Mouse (Mus musculus): ENCODE data around the gene Casz1.

The Casz1 gene

GRCm38 (mm10) chr4:148847636-148848035 is 43.4 kb downstream of the Casz1 start:
- no peak for DNase-seq

DNA sequence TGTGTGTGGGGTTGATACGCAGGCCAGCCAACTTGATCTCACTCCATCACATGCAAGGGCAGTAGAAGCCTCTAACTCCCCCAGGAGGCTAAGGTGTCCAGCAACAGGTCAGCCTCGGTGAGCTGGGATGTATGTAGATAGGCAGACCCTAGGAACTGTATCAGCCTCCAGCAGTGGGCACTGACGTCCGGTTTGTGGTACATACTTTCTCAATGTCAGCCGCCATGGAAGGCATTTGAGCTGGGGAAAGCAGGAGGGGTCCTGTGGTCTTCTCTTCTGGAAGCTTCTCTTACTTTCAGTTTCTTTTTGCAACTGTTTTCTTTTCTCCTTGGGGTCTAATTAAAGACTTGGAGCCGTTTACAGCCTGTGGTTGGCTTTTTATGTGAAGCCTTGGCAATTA is 45.2 kb downstream of the Casz1 start:
- DNase-seq, result no peak

DNA sequence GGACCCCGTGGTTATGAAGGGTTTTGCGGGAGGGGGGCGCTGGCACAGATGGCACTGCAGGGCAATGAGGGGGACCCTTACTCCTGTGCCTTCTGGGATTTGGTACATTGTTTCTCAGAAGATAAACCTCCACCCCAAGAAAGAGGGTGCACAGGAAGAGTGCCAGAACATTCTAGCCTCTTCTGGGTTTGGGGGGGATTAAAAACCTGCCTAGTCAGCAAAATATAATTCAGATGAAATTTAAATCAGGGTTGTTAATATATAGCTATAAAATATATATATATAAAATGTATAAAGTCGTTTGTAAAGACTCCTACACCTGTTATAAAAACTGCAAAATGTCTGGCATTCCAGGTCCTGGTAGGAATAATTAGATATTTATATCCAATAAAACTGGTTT is 48.8 kb downstream of the Casz1 start:
- DNase-seq, result no peak

DNA sequence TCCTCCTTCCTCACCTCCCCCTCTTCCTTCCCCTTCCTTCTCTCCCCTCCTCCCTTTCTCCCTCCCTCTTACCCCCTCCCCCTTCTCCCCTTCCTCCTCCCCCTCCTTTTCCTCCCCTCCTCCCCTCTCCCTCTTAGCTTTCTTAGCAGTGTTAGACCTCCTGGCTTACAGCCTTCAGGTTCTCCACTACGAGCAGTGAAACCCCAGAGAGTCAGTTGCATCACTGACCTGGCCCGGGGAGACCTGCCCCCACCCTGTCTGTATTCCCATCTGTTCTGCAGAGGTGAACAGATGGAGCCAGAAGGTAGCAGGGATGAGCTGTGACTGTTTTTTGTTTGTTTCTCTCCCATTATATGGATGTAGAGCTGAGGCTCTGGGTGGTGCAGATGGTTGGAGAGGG is 49.9 kb downstream of the Casz1 start:
- DNase-seq, result peak; percentile 63

DNA sequence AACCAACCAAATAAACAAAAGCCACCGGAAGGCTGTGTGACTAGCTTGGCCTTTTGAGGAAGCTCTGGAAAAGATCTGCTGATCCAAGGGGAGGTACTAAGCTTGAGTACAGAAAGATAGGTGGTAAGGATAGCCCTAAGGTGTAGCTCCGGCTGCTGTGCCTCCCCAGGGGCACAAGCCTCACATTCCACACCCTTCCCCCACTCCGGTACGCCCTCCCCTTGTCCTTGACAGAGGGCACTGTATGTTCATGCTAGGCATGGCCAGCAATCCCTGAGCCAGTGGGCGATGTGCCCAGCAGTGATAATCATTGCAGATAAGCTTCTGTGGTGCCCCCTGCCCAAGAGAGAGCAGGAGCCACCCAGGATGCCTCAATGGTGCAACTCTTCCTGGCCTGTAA is 51.3 kb downstream of the Casz1 start:
- DNase-seq, result no peak

DNA sequence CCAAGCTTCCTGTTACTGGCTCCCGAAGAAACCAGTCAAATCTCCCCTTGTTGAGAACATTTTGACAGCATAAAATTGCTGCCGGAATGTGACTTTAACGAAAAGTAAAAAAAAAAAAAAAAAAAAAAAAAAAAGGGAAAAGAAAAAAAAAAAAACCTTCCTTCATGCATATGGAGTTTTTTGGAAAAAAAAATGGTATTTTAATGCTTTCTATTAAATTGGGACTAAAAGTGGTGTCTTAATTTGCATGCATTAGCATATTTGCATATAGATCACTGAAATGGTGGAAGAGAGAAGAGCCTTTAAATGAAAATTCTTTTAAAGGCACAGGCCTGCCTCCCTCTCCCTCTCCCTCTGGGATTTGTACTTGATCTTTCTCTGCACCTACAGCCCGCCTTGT is 52.0 kb downstream of the Casz1 start:
- DNase-seq, result no peak

DNA sequence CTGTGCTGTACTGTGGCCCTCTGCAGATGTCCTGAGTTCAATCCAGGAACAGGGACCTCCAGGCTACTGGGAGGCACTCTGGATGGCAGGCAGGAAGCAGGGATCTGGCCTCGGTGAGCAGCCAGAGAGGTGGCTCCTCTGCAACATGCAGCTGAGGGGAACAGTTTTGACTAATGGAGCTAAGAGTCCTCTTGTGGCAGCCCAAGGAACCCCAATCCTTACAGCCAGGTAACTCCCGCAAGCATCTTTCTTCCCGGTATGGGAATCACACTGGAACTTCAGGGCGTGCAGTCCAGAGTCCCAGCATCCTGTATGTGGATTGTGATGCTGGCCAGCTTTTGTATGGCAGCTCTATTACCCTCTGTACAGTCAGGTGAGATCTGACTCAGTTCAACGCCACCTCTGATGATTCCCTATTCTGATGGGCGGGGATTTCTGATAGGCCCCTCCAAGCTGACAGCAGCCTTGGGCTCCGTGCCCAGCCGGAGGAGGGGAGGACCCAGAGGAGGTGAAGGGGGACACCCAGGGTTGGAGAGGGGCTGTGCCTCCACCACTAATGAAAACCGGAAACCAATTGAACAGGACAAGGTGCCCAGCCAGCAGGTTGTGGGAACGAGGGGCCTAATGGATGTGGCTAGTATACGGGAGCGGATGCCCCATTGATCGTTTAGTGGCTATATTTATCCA is 53.3 kb downstream of the Casz1 start:
- DNase-seq, result no peak

- DNase-seq, result no peak
Measured at GRCm38 (mm10) chr4:148858194-148858593, 54.0 kb downstream of the Casz1 start.

- DNase-seq, result no peak
Measured at GRCm38 (mm10) chr4:148859415-148859814, 55.2 kb downstream of the Casz1 start.

- peak; percentile 90 for DNase-seq
Measured at GRCm38 (mm10) chr4:148859906-148860491, 55.8 kb downstream of the Casz1 start.

- DNase-seq, result peak; percentile 68
Measured at GRCm38 (mm10) chr4:148860636-148861035, 56.4 kb downstream of the Casz1 start.

GRCm38 (mm10) chr4:148866812-148867470 is 62.7 kb downstream of the Casz1 start:
- peak; percentile 92 for DNase-seq

- peak; percentile 93 for DNase-seq
Measured at GRCm38 (mm10) chr4:148867721-148868397, 63.6 kb downstream of the Casz1 start.

DNA sequence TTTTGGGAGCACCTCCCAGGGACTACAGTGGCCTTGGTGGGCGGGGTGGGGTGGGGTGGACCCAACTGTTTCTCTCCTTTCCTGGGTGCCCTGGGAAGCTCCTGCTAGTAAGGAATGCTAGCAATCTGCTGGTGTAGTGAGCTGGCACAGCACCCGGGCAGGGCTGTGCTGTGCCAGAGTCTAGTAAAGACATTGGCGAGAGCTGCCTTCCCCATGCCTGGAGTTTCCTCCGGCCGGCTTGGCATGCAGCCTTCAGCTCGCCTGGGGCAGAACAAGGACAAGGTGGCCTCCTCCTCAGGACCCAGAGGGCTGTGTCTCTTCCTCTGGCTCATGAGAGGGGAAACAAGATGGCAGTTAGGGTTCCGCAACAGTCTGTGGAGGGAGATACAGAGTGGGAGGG is 65.3 kb downstream of the Casz1 start:
- DNase-seq, result no peak

GRCm38 (mm10) chr4:148870496-148870895 is 66.3 kb downstream of the Casz1 start:
- no peak for DNase-seq

DNA sequence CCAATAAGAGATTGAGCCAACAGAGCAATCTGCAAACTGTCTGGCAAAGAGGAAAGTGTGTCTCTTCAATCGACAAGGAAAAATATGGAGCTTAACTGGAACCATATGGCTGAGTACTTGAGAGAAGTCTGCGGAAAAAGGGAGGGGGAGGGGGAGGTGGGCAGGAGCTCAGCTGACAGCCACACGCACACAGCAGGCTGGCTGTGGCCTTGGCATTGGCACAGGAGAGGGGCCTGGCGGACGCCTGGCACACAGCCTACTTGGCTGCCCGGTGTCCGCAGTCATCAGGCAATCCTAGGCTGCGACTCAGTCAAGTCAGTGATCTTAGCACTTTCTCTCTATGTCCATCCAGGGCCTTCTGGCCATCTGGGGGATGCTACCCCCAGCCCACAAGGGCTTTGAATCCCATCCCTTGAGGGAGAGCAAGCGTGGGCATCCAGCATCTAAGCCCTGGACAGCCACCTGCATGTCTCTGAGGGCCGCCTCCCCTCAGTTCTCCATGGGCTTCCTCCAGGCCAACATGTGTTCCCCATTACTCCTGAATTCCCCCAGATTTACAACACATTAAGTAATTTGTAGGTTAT is 67.6 kb downstream of the Casz1 start:
- peak; percentile 89 for DNase-seq

GRCm38 (mm10) chr4:148872372-148872771 is 68.1 kb downstream of the Casz1 start:
- no peak for DNase-seq

- DNase-seq, result no peak
Measured at GRCm38 (mm10) chr4:148872783-148873182, 68.6 kb downstream of the Casz1 start.

DNA sequence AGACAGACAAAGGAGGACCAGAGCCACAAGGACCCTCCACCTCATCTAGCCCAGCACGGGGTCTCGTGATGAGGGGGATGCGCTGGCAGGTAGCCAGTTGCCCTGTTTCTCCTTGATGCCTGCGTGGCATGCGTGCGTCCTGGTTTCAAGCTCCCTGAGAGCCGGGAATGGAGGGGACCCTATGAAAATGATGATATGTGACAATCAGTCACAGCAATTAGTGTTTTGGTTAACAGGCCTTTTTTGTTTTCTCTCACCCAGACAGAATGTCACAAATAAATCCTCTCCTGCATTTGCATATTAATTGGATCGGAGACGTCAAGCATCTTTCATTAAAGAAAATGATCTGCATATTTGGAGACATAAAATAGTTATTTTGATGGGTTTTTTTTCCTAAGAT is 71.9 kb downstream of the Casz1 start:
- peak; percentile 94 for DNase-seq

- no peak for DNase-seq
Measured at GRCm38 (mm10) chr4:148876867-148877266, 72.6 kb downstream of the Casz1 start.

- no peak for DNase-seq
Measured at GRCm38 (mm10) chr4:148878192-148878983, 74.2 kb downstream of the Casz1 start.

- DNase-seq, result no peak
Measured at GRCm38 (mm10) chr4:148878984-148879610, 74.9 kb downstream of the Casz1 start.

Measured in retina, postnatal 1 day (tissue).